Mouse (Mus musculus): ENCODE measurements at regions not wholly inside any gene's neighbourhood (a gene's known extent, or its start where the extent isn't known, plus 50 kb on each side); places are given as distances from the start of the nearest gene placed in this dataset.

GRCm38 (mm10) chr15:62588580-62588979, 1256.4 kb downstream of the Gsdmc2 start (continued):
- TF ChIP-seq POLR2AphosphoS5 (IDR thresholded peaks at IDR 0.05; ENCODE audit: borderline replicate concordance, low read depth, low read length) (no peak), MAFK (IDR thresholded peaks at IDR 0.05; ENCODE audit: borderline replicate concordance, low read depth, low read length) (no peak)

DNA sequence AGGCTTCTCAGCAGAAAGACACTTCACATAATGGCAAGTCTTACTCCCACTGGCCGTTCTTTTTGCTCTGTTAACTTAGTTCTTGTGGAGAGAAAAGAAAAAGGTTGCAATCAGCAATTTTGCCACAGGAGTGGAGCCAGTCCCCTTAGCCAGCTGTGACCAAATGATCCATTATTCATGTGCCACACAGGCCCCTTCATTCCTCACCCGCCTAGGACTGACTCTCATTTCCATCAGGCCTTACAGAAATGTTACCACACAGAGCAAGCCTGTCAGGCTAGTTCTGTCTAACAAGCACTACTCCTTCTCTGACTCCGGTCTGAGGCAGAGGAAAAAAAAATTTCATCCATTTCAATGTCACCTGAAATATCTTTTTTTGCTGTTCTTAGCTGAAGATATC, 1266.2 kb downstream of the Gsdmc2 start:
- no peak overlapping the region for H3K27ac ChIP-seq (ENCODE audit: control insufficient read depth, low read depth, low read length)
- H3K27me3 ChIP-seq (ENCODE audit: control insufficient read depth in 1 of 2, insufficient read depth in 2 of 2, low read length in 2 of 2): no peaks in the 10 kb centered on the region
- no peaks in the 10 kb centered on the region for H3K79me2 ChIP-seq (ENCODE audit: control insufficient read depth, insufficient read depth, low read length, poor library complexity)
- H3K4me1 ChIP-seq (ENCODE audit: control insufficient read depth in 1 of 2, insufficient read depth in 2 of 2, low read length in 2 of 2): no peaks in the 10 kb centered on the region
- no peak overlapping the region for H3K9ac ChIP-seq (ENCODE audit: control insufficient read depth, low read depth, low read length, poor library complexity, severe bottlenecking)
- H3K36me3 ChIP-seq (ENCODE audit: control insufficient read depth in 1 of 2, insufficient read depth in 2 of 2, low read length in 2 of 2): no peaks in the 10 kb centered on the region
- TF ChIP-seq TAL1 (IDR thresholded peaks at IDR 0.05; ENCODE audit: low read length): 0 out of 2 replicates have a peak, but pooled peaks have one; percentile 9
- no peak for TF ChIP-seq MXI1 (IDR thresholded peaks at IDR 0.05; ENCODE audit: low read depth, low read length)
- no peak overlapping the region for H3K4me3 ChIP-seq (ENCODE audit: control insufficient read depth in 1 of 2, insufficient read depth in 1 of 2, low read depth in 2 of 2, low read length in 2 of 2)
- no peak for DNase-seq (ENCODE audit: low read depth, low spot score)
- H3K9me3 ChIP-seq (replicated peaks; ENCODE audit: insufficient read depth, low read length): no peaks in the 10 kb centered on the region

- no peak for TF ChIP-seq SIN3A (IDR thresholded peaks at IDR 0.05; ENCODE audit: low read length)
- TF ChIP-seq NRF1 (IDR thresholded peaks at IDR 0.05; ENCODE audit: insufficient read depth, low read depth, low read length, poor library complexity, severe bottlenecking): no peak
- TF ChIP-seq CHD1 (IDR thresholded peaks at IDR 0.05; ENCODE audit: low read depth, low read length): no peak
- TF ChIP-seq GATA1 (IDR thresholded peaks at IDR 0.05; ENCODE audit: low read depth, low read length): no peak
- TF ChIP-seq TAL1 (IDR thresholded peaks at IDR 0.05; ENCODE audit: low read length): no peak
- TF ChIP-seq CHD2 (IDR thresholded peaks at IDR 0.05; ENCODE audit: low read length): no peak
- no peak for TF ChIP-seq JUND (IDR thresholded peaks at IDR 0.05; ENCODE audit: low read depth, low read length)
- TF ChIP-seq KAT2A (conservative IDR thresholded peaks at IDR 0.05; ENCODE audit: low read depth, low read length): no peak
- TF ChIP-seq MEF2A (IDR thresholded peaks at IDR 0.05; ENCODE audit: extremely low read depth, insufficient replicate concordance, low read depth, low read length, poor library complexity, severe bottlenecking): no peak
- TF ChIP-seq CTCF (IDR thresholded peaks at IDR 0.05 in 2 of 3, conservative IDR thresholded peaks at IDR 0.05 in 1 of 3; ENCODE audit: control insufficient read depth in 1 of 3, insufficient read depth in 1 of 3, low read depth in 2 of 3, low read length in 3 of 3, poor library complexity in 1 of 3, severe bottlenecking in 1 of 3): no peak
- TF ChIP-seq ELF1 (IDR thresholded peaks at IDR 0.05; ENCODE audit: low read depth, low read length): no peak
- Histone ChIP-seq H3K4me3 (ENCODE audit: control insufficient read depth in 1 of 2, insufficient read depth in 1 of 2, low read depth in 2 of 2, low read length in 2 of 2) (no peak overlapping the region), H3K9me3 (replicated peaks; ENCODE audit: insufficient read depth, low read length) (no peaks in the 10 kb centered on the region), H3K9ac (ENCODE audit: control insufficient read depth, low read depth, low read length, poor library complexity, severe bottlenecking) (no peak overlapping the region), H3K36me3 (ENCODE audit: control insufficient read depth in 1 of 2, insufficient read depth in 2 of 2, low read length in 2 of 2) (no peaks in the 10 kb centered on the region), H3K27ac (ENCODE audit: control insufficient read depth, low read depth, low read length) (no peak overlapping the region), H3K4me1 (ENCODE audit: control insufficient read depth in 1 of 2, insufficient read depth in 2 of 2, low read length in 2 of 2) (no peaks in the 10 kb centered on the region), H3K79me2 (ENCODE audit: control insufficient read depth, insufficient read depth, low read length, poor library complexity) (no peaks in the 10 kb centered on the region), H3K27me3 (ENCODE audit: control insufficient read depth in 1 of 2, insufficient read depth in 2 of 2, low read length in 2 of 2) (no peaks in the 10 kb centered on the region)
- DNase-seq (ENCODE audit: low read depth, low spot score): no peak
Measured at GRCm38 (mm10) chr15:62575791-62576190, 1269.2 kb downstream of the Gsdmc2 start.
